Mouse (Mus musculus) forebrain, embryonic 13.5 days (tissue): Measurements from ENCODE around the gene Cenpv. TPM values are rescaled to one million over a fixed set of nuclear protein-coding genes. Genes with fewer than 3 reads are reported as not detected.
A peak's percentile ranks its signal among the peaks of the same experiment; 100 is the strongest.

Experiments
- ATAC-seq: fragments of 200-750 bp; cut with Nextera tagmentation; 2 replicates; pipeline ENCODE4 v1.8.0; 2017
- H3K27ac ChIP-seq: fragments of 300-500 bp; sonication (generic); 2 replicates; pipeline ENCODE4 v1.5.1; 2015; ENCODE audit warnings: inconsistent platforms, mild to moderate bottlenecking, moderate library complexity
- H3K27me3 ChIP-seq: fragments of 300-500 bp; sonication (generic); 2 replicates; pipeline ENCODE4 v1.6.1; 2015; ENCODE audit warnings: mild to moderate bottlenecking, inconsistent platforms
- H3K36me3 ChIP-seq: fragments of 300-500 bp; sonication (generic); 2 replicates; pipeline ENCODE4 v1.6.1; 2015; ENCODE audit warnings: mild to moderate bottlenecking, inconsistent platforms; ENCODE audit not compliant: poor library complexity, severe bottlenecking
- H3K4me1 ChIP-seq: fragments of 300-500 bp; sonication (generic); 2 replicates; pipeline ENCODE4 v1.6.1; 2015; ENCODE audit warnings: inconsistent platforms
- H3K4me2 ChIP-seq: fragments of 300-500 bp; sonication (generic); 2 replicates; pipeline ENCODE4 v1.6.1; 2015; ENCODE audit warnings: inconsistent platforms, mild to moderate bottlenecking, moderate library complexity
- H3K4me3 ChIP-seq: fragments of 300-500 bp; sonication (generic); 2 replicates; pipeline ENCODE4 v1.5.1; 2015; ENCODE audit warnings: mild to moderate bottlenecking, inconsistent platforms
- H3K9ac ChIP-seq: fragments of 300-500 bp; sonication (generic); 2 replicates; pipeline ENCODE4 v1.6.1; 2015; ENCODE audit warnings: mild to moderate bottlenecking, inconsistent platforms
- H3K9me3 ChIP-seq: fragments of 300-500 bp; sonication (generic); replicated peaks from 2 replicates; pipeline ENCODE4 v1.6.1; 2016; ENCODE audit warnings: inconsistent platforms
- WGBS: fragments of 180-500 bp; shearing (Covaris S2); methylation state at CpG from one replicate; pipeline ENCODE4 v1.1.7; 2015; 5-methylcytosine and 5-hydroxymethylcytosine counted together
- polyA plus RNA-seq: library from polyadenylated mRNA; unstranded; fragments of >200 nt; fragmentation: Nextera tagmentation; extraction: Ambion mirVana; gene quantifications from 2 replicates; pipeline ENCODE4 v1.2.1, GENCODE M21; 2015

The Cenpv gene
- polyA plus RNA-seq, 1 experiment from 2014 or later = 78.7 TPM

GRCm38 (mm10) chr11:62551226-62552119, 12.4 kb upstream of the Cenpv start:
- peak; percentile 90 for ATAC-seq
- peak overlapping the region; percentile 71 for H3K4me3 ChIP-seq
- peaks cover 29% of the 10 kb centered on the region for H3K36me3 ChIP-seq
- H3K4me2 ChIP-seq = peak overlapping the region; percentile 77
- peak overlapping the region; percentile 87 for H3K27ac ChIP-seq
- no peaks in the 10 kb centered on the region for H3K27me3 ChIP-seq
- under 1% methylated on average over 58 of the region's 58 CpGs for WGBS
- H3K9ac ChIP-seq = peak overlapping the region; percentile 86
- no peaks in the 10 kb centered on the region for H3K9me3 ChIP-seq
- peaks cover 41% of the 10 kb centered on the region for H3K4me1 ChIP-seq

GRCm38 (mm10) chr11:62550727-62551225, 11.7 kb upstream of the Cenpv start, which contains the start of gene Ubb:
Gene Ubb, plus strand, starts transcription at chr11:62551171.
- H3K27me3 ChIP-seq = no peaks in the 10 kb centered on the region
- peaks cover 41% of the 10 kb centered on the region for H3K4me1 ChIP-seq
- no peaks in the 10 kb centered on the region for H3K9me3 ChIP-seq
- H3K4me3 ChIP-seq = peak within 1 kb of the TSS; percentile 71
- peak within 1 kb of the TSS; percentile 97 for H3K9ac ChIP-seq
- H3K27ac ChIP-seq = peak within 1 kb of the TSS; percentile 99
- H3K36me3 ChIP-seq = peaks cover 28% of the 10 kb centered on the region
- WGBS = under 1% methylated on average over 40 of the region's 40 CpGs
- peak; percentile 98 for ATAC-seq
- peak within 1 kb of the TSS; percentile 77 for H3K4me2 ChIP-seq

- Histone ChIP-seq H3K4me3 (peak overlapping the region; percentile 71), H3K27me3 (no peaks in the 10 kb centered on the region), H3K36me3 (peaks cover 23% of the 10 kb centered on the region), H3K9ac (peak overlapping the region; percentile 97), H3K4me2 (peak overlapping the region; percentile 77), H3K27ac (peak overlapping the region; percentile 99), H3K9me3 (no peaks in the 10 kb centered on the region), H3K4me1 (peaks cover 36% of the 10 kb centered on the region)
- no peak; the same call in 1 of the 2 replicates for ATAC-seq
- 4% methylated on average over 11 of the region's 11 CpGs for WGBS
These were observed 11.2 kb upstream of the Cenpv start for GRCm38 (mm10) chr11:62550227-62550685.

GRCm38 (mm10) chr11:62549782-62550181, 10.7 kb upstream of the Cenpv start:
- ATAC-seq = no peak
- 27% methylated on average over 5 of the region's 5 CpGs for whole genome bisulfite sequencing

GRCm38 (mm10) chr11:62543991-62544390, 4.9 kb upstream of the Cenpv start:
- H3K27me3 ChIP-seq = peaks cover 3% of the 10 kb centered on the region; the same call in 1 of the 2 replicates
- no peaks in the 10 kb centered on the region for H3K9me3 ChIP-seq
- no peak overlapping the region for H3K4me2 ChIP-seq
- H3K4me1 ChIP-seq = peaks cover 7% of the 10 kb centered on the region
- H3K9ac ChIP-seq = no peak overlapping the region
- no peak overlapping the region for H3K4me3 ChIP-seq
- H3K36me3 ChIP-seq = no peaks in the 10 kb centered on the region
- no peak for ATAC-seq
- H3K27ac ChIP-seq = no peak overlapping the region
- 88% methylated on average over 3 of the region's 3 CpGs for WGBS

More at GRCm38 (mm10) chr11:62549782-62550181, 10.7 kb upstream of the Cenpv start:
- Histone ChIP-seq H3K27ac (peak overlapping the region; percentile 99), H3K9me3 (no peaks in the 10 kb centered on the region), H3K4me2 (peak overlapping the region; percentile 77), H3K9ac (peak overlapping the region; percentile 97), H3K4me1 (peaks cover 32% of the 10 kb centered on the region), H3K27me3 (no peaks in the 10 kb centered on the region), H3K4me3 (peak overlapping the region; percentile 71), H3K36me3 (peaks cover 18% of the 10 kb centered on the region)

- no peak for ATAC-seq
- Histone ChIP-seq H3K9me3 (no peaks in the 10 kb centered on the region), H3K27me3 (peaks cover 3% of the 10 kb centered on the region; the same call in 1 of the 2 replicates), H3K27ac (no peak overlapping the region), H3K36me3 (no peaks in the 10 kb centered on the region), H3K4me1 (peaks cover 14% of the 10 kb centered on the region), H3K4me2 (no peak overlapping the region), H3K4me3 (no peak overlapping the region), H3K9ac (no peak overlapping the region)
- WGBS = 87% methylated on average over 8 of the region's 8 CpGs
These were observed 2.5 kb upstream of the Cenpv start for GRCm38 (mm10) chr11:62541581-62541980.

- H3K4me3 ChIP-seq = no peak overlapping the region
- no peak overlapping the region for H3K27ac ChIP-seq
- H3K9ac ChIP-seq = no peak overlapping the region
- H3K4me1 ChIP-seq = peaks cover 17% of the 10 kb centered on the region
- no peak overlapping the region for H3K4me2 ChIP-seq
- ATAC-seq = no peak
- 64% methylated on average over 2 of the region's 2 CpGs for WGBS
- no peaks in the 10 kb centered on the region for H3K36me3 ChIP-seq
- H3K9me3 ChIP-seq = no peaks in the 10 kb centered on the region
- peaks cover 3% of the 10 kb centered on the region; the same call in 1 of the 2 replicates for H3K27me3 ChIP-seq
These were observed 1.9 kb upstream of the Cenpv start for GRCm38 (mm10) chr11:62540969-62541368.

- Histone ChIP-seq H3K27me3 (peaks cover 3% of the 10 kb centered on the region; the same call in 1 of the 2 replicates), H3K4me2 (no peak overlapping the region), H3K27ac (no peak overlapping the region), H3K4me3 (no peak overlapping the region), H3K9me3 (no peaks in the 10 kb centered on the region), H3K9ac (no peak overlapping the region), H3K36me3 (peaks cover 6% of the 10 kb centered on the region), H3K4me1 (peaks cover 17% of the 10 kb centered on the region)
- no peak for ATAC-seq
- 81% methylated on average over 7 of the region's 7 CpGs for WGBS
These were observed 1.1 kb upstream of the Cenpv start for GRCm38 (mm10) chr11:62540167-62540566.

- WGBS = under 1% methylated on average over 68 of the region's 73 CpGs
- peak overlapping the region; percentile 84 for H3K4me3 ChIP-seq
These were observed 556 bp downstream of the Cenpv start for GRCm38 (mm10) chr11:62538321-62539088.

GRCm38 (mm10) chr11:62537590-62537989, 1.5 kb downstream of the Cenpv start:
- Histone ChIP-seq H3K27me3 (peaks cover 3% of the 10 kb centered on the region; the same call in 1 of the 2 replicates), H3K4me3 (peak overlapping the region; percentile 84), H3K27ac (no peak overlapping the region; the same call in 1 of the 2 replicates), H3K9ac (peak overlapping the region; percentile 97), H3K9me3 (no peaks in the 10 kb centered on the region), H3K4me1 (peaks cover 17% of the 10 kb centered on the region), H3K36me3 (peaks cover 27% of the 10 kb centered on the region), H3K4me2 (peak overlapping the region; percentile 82)
- peak; percentile 19; the same call in 1 of the 2 replicates for ATAC-seq
- WGBS = 15% methylated on average over 7 of the region's 7 CpGs

More at GRCm38 (mm10) chr11:62538321-62539088, 556 bp downstream of the Cenpv start:
- peak overlapping the region; percentile 78 for H3K27ac ChIP-seq
- H3K4me2 ChIP-seq = peak overlapping the region; percentile 82
- peak; percentile 79 for ATAC-seq
- H3K4me1 ChIP-seq = peaks cover 17% of the 10 kb centered on the region
- peaks cover 19% of the 10 kb centered on the region for H3K36me3 ChIP-seq
- H3K9me3 ChIP-seq = no peaks in the 10 kb centered on the region
- peaks cover 3% of the 10 kb centered on the region; the same call in 1 of the 2 replicates for H3K27me3 ChIP-seq
- peak overlapping the region; percentile 97 for H3K9ac ChIP-seq

- Histone ChIP-seq H3K4me3 (peak overlapping the region; percentile 84), H3K4me2 (peak overlapping the region; percentile 82), H3K36me3 (peaks cover 32% of the 10 kb centered on the region), H3K9me3 (no peaks in the 10 kb centered on the region), H3K9ac (peak overlapping the region; percentile 97), H3K27me3 (peaks cover 3% of the 10 kb centered on the region; the same call in 1 of the 2 replicates), H3K4me1 (peaks cover 17% of the 10 kb centered on the region), H3K27ac (no peak overlapping the region)
- ATAC-seq = no peak
- 79% methylated on average over 8 of the region's 8 CpGs for WGBS
These were observed 2.0 kb downstream of the Cenpv start for GRCm38 (mm10) chr11:62537089-62537488.
